Mouse (Mus musculus) ovary, adult 18-20 months (tissue): ENCODE results near the gene Zc3hav1.

Experiments
- DNase-seq: peaks from one replicate; pipeline ENCODE4 v3.0.0; 2022; ENCODE audit warnings: low spot score, mixed read lengths

The Zc3hav1 gene

DNA sequence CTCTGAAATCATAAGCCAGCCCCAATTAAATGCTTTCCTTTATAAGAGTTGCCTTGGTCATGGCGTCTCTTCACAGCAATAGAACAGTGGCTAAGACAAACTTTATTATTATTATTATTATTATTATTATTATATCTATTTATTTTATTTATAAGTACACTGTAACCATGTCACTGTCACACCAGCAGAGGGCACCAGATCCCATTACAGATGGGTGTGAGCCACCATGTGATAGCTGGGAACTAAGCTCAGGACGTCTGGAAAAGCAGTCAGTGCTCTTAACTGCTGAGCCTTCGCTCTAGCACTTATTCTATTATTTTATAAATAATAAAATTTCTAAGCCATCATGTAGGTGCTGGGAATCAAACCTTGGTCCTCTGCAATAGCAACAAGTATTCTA lies 60.7 kb downstream of the Zc3hav1 start:
- no peak for DNase-seq

- no peak for DNase-seq
Observed at GRCm38 (mm10) chr6:38292871-38293646, 61.3 kb downstream of the Zc3hav1 start.

GRCm38 (mm10) chr6:38284422-38284821 lies 70.0 kb downstream of the Zc3hav1 start:
- no peak for DNase-seq

DNA sequence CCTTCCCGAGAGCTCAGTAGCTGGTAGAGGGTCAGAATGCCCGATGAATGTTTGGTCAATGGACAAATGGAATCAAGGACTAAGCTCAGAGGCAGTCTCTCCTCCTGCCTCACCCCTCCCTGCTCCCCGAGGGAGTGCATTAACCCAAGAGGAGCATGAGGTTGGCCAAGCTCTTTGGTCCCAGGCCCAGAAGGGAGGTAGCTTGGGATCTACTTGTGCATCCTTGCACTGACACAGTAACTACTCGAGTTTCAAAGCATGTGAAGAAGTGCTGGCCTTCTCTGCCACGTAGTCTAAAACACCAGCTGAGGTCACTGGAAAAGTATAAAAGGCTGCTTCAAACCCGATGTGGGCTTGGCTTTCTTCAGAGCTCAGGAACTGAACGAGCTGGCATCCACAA lies 89.9 kb downstream of the Zc3hav1 start:
- DNase-seq: no peak

DNA sequence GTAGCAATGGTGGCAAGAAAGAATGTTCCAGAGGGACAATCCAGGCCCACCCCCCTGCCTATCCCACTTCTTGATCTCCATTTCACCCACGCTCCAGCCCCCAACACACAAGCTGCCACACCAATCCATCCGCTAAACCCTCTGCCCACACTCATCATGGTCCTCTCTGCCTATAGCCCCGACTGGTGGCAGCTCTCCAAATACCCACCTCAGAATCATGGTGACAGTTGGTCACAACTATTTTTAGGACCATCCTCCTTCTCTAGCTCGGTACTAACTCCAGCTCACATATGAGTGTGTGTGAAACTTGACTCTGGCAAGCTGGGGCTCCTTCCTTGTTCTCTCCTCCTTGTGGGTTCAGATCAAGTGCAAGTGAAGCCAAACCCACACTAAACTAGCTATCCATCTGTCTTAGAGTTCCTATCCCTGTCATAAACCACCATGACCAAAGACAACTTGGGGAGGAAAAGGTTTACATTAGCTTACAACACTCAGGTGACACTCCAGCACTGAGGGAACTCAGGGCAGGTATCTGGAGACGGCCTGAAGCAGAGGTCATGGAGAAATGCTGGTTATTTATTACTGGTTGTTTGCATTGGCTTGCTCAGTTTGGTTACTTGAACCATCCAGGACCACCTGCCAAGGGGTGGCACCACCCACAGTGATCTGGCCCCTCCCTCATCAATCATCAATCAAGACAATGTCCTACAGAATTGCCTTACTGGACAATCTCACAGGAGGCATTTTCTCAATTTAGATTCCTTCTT lies 90.8 kb downstream of the Zc3hav1 start:
- DNase-seq: no peak

DNA sequence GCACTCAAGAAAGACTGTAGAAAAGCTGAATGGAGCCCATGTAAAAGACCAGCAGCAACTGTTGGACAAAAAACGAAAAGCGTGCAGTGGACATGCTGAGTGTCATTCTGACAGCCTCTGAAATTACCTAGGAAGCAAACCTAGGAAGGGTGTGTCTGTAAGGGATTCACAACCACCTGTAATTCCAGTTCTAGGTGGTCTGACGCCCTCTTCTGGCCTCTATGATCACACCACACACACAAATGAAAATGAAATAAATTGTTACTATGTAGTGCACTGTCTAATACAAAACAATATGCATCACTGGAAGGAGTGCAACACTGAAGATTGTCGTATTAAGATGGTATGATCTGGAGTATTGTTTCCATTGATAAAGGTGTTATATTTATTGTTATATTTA lies 92.5 kb downstream of the Zc3hav1 start:
- DNase-seq: no peak

DNA sequence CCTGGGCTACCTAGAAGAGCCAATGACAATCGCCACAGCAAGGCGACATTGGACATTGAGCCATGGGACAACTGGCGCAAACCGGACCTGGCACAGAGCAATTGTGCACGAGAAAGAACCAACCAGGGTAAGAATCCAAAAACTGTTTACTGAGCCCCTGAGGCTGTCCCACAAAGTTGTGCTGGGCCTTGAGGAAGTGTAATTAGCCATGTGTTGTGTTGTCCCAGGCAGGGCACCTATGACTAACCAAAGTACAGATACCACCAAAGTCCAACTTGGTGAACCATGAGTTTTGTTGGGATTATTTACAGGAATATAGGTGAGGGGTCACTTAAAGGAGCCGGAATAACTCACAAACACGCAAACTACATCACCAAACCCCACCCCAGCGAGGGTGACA lies 96.9 kb downstream of the Zc3hav1 start:
- no peak for DNase-seq

- no peak for DNase-seq
Observed at GRCm38 (mm10) chr6:38256793-38257192, 97.6 kb downstream of the Zc3hav1 start.

GRCm38 (mm10) chr6:38255794-38256193 lies 98.6 kb downstream of the Zc3hav1 start:
- no peak for DNase-seq
